ENCODE assay signal across 27 mouse cellular contexts in the genomic region with DNA sequence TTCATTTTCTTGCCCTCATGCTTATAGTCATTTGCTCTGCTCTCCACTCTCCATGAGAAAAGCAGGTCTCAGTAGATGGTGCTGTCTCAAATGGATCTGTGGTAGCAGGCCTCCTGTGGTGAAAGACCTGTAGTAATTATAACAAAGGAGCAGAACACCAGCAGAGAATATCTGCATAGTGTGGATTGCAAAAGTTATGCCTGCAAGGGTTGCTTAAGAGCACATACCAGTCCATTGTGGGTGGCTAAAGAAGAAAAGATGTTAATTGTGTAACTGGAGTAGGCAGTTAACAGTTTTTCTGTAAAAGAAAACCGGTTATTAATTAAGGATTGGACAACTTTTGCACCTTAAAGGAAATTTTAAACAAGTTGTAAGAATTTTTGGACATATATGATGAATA.
DNase-seq lines count a peak whose midpoint lies in the region; ATAC-seq and TF ChIP-seq lines count a peak whose summit lies in the region.
"Had no signal": no experiment of that assay in that cellular context is flagged by ENCODE, and none has a peak within 500 bp of the region (broad histone marks: within the 10 kb centered on the region; RNA-seq: fewer than 3 reads in every experiment).

No protein-coding gene starts in this region.

- H3K4me2 ChIP-seq in heart, embryonic 13.5 days, result 0 out of 2 replicates have a peak overlapping the region, but pooled peaks have one; percentile 52
- H3K4me2 ChIP-seq in heart, embryonic 11.5 days, result no peak overlapping the region
- H3K4me2 ChIP-seq: forebrain, embryonic 13.5 days; liver, embryonic 15.5 days had no signal

- no peaks in the 10 kb centered on the region for H3K9me3 ChIP-seq in heart, embryonic 13.5 days
- H3K9me3 ChIP-seq in heart, embryonic 11.5 days (replicated peaks; ENCODE audit: control insufficient read depth, low read length), result no peaks in the 10 kb centered on the region
- H3K9me3 ChIP-seq in limb, embryonic 10.5 days (replicated peaks), result no peaks in the 10 kb centered on the region
- H3K9me3 ChIP-seq: embryonic facial prominence, embryonic 12.5 days; forebrain, embryonic 13.5 days; hindbrain, embryonic 15.5 days; liver, embryonic 15.5 days; megakaryocyte, embryonic 14.5 days; midbrain, embryonic 15.5 days; neural tube, embryonic 12.5 days had no signal

- H3K27ac ChIP-seq in heart, embryonic 13.5 days (replicated peaks), result peak overlapping the region; percentile 86
- no peak overlapping the region for H3K27ac ChIP-seq in heart, embryonic 11.5 days (ENCODE audit: low read depth, low read length)
- H3K27ac ChIP-seq in limb, embryonic 10.5 days, result peak overlapping the region; percentile 36; the same call in 1 of the 2 replicates
- H3K27ac ChIP-seq: embryonic facial prominence, embryonic 12.5 days; forebrain, embryonic 13.5 days; heart, adult 2 months; hindbrain, embryonic 15.5 days; layer of hippocampus, adult 2 months; liver, embryonic 15.5 days; midbrain, embryonic 15.5 days; neural tube, embryonic 12.5 days had no signal

- H3K9ac ChIP-seq in heart, embryonic 13.5 days, result no peak overlapping the region
- no peak overlapping the region for H3K9ac ChIP-seq in heart, embryonic 11.5 days (ENCODE audit: low read depth, low read length)
- H3K9ac ChIP-seq: embryonic facial prominence, embryonic 12.5 days; forebrain, embryonic 13.5 days; hindbrain, embryonic 15.5 days; liver, embryonic 15.5 days; midbrain, embryonic 15.5 days; neural tube, embryonic 12.5 days had no signal

- no peak for TF ChIP-seq POLR2A in lung, adult 2 months (IDR thresholded peaks at IDR 0.05; ENCODE audit: borderline replicate concordance, extremely low read depth, low read depth, low read length)

- no peak for ATAC-seq in heart, embryonic 13.5 days (ENCODE audit: extremely low read depth, insufficient number of reproducible peaks, low FRiP score, low TSS enrichment)
- no peak for ATAC-seq in heart, embryonic 11.5 days (replicated peaks; ENCODE audit: insufficient number of reproducible peaks, low FRiP score, low TSS enrichment)

- TF ChIP-seq CTCF in lung, adult 2 months (IDR thresholded peaks at IDR 0.05; ENCODE audit: insufficient read depth, low read length), result no peak

- H3K27me3 ChIP-seq in heart, embryonic 13.5 days (replicated peaks), result no peaks in the 10 kb centered on the region
- no peaks in the 10 kb centered on the region for H3K27me3 ChIP-seq in heart, embryonic 11.5 days (ENCODE audit: control insufficient read depth, insufficient read depth, low read length)
- H3K27me3 ChIP-seq in limb, embryonic 10.5 days (ENCODE audit: low read depth, poor library complexity, severe bottlenecking), result no peaks in the 10 kb centered on the region
- H3K27me3 ChIP-seq: embryonic facial prominence, embryonic 12.5 days; forebrain, embryonic 13.5 days; hindbrain, embryonic 15.5 days; liver, embryonic 15.5 days; megakaryocyte, embryonic 14.5 days; midbrain, embryonic 15.5 days; neural tube, embryonic 12.5 days had no signal

- peak; percentile 6 for DNase-seq in 416B (ENCODE audit: low read depth)
- DNase-seq in R1 (ENCODE audit: low read depth, low spot score), result peak; percentile 44
- DNase-seq in limb, embryonic 10.5 days (ENCODE audit: low spot score), result no peak
- DNase-seq in lung, adult 2 months, result no peak
- DNase-seq in yolk sac, embryonic 10.5 days (ENCODE audit: low spot score), result no peak
- DNase-seq: adrenal gland, postnatal 14 days; cerebellum, adult 2 months; cerebellum, postnatal 36 days; heart, adult 2 months; kidney, adult 8-10 months; kidney, postnatal 25 days; layer of hippocampus, postnatal 36 days; lung, postnatal 10 days; right cerebral cortex, postnatal 25 days; spleen, adult 18-20 months; thymus, postnatal 14 days had no signal

- WGBS in heart, embryonic 13.5 days, result 19% methylated on average over 1 of the region's 1 CpGs
- WGBS in heart, embryonic 11.5 days (ENCODE audit: insufficient replicate concordance), result 15% methylated on average over 1 of the region's 1 CpGs
- 11% methylated on average over 1 of the region's 1 CpGs for WGBS in limb, embryonic 10.5 days
- WGBS in lung, adult 2 months, result 12% methylated on average over 1 of the region's 1 CpGs

- no peak overlapping the region for H3K4me3 ChIP-seq in heart, embryonic 13.5 days
- no peak overlapping the region for H3K4me3 ChIP-seq in heart, embryonic 11.5 days (ENCODE audit: low read depth, low read length)
- H3K4me3 ChIP-seq in limb, embryonic 10.5 days, result no peak overlapping the region
- no peak overlapping the region for H3K4me3 ChIP-seq in lung, adult 2 months (replicated peaks; ENCODE audit: extremely low read depth, low read depth, low read length)
- H3K4me3 ChIP-seq: embryonic facial prominence, embryonic 12.5 days; erythroblast, embryonic 14.5 days; forebrain, embryonic 13.5 days; heart, adult 2 months; hindbrain, embryonic 15.5 days; layer of hippocampus, adult 2 months; liver, embryonic 15.5 days; megakaryocyte, embryonic 14.5 days; midbrain, embryonic 15.5 days; neural tube, embryonic 12.5 days had no signal

- no peaks in the 10 kb centered on the region for H3K36me3 ChIP-seq in heart, embryonic 13.5 days
- no peaks in the 10 kb centered on the region for H3K36me3 ChIP-seq in heart, embryonic 11.5 days (ENCODE audit: control insufficient read depth, insufficient read depth, low read length)
- no peaks in the 10 kb centered on the region for H3K36me3 ChIP-seq in limb, embryonic 10.5 days
- H3K36me3 ChIP-seq: embryonic facial prominence, embryonic 12.5 days; hindbrain, embryonic 15.5 days; liver, embryonic 15.5 days; midbrain, embryonic 15.5 days; neural tube, embryonic 12.5 days had no signal

- peaks cover 24% of the 10 kb centered on the region for H3K4me1 ChIP-seq in heart, embryonic 13.5 days
- H3K4me1 ChIP-seq in heart, embryonic 11.5 days (ENCODE audit: control insufficient read depth, insufficient read depth, low read length), result peaks cover 2% of the 10 kb centered on the region; the same call in 1 of the 2 replicates
- peaks cover 32% of the 10 kb centered on the region for H3K4me1 ChIP-seq in limb, embryonic 10.5 days
- no peaks in the 10 kb centered on the region for H3K4me1 ChIP-seq in lung, adult 2 months (ENCODE audit: control insufficient read depth, insufficient read depth, low read length)
- H3K4me1 ChIP-seq: liver, embryonic 15.5 days; megakaryocyte, embryonic 14.5 days; neural tube, embryonic 12.5 days had no signal

Comparison
In these comparisons a context has a peak if more than half of its experiments do, and no peak if none do; other contexts are left out.
1. DNase-seq: peak in 416B (single experiment) and R1 (single experiment); none in limb, embryonic 10.5 days (single experiment), lung, adult 2 months (single experiment) and yolk sac, embryonic 10.5 days (single experiment).